Mouse (Mus musculus): Measurements from ENCODE around the gene 1700025G04Rik.

- TF ChIP-seq CTCF (conservative IDR thresholded peaks at IDR 0.05; ENCODE audit: insufficient read depth, insufficient read length, low read depth, low read length) (no peak), POLR2A (IDR thresholded peaks at IDR 0.05; ENCODE audit: low read depth, low read length) (no peak)
These were observed 85.4 kb downstream of the 1700025G04Rik start for GRCm38 (mm10) chr1:152004509-152004908.
